Mouse (Mus musculus) lung, adult 2 months (tissue): Measurements from ENCODE around the gene Cdc45. TPM values are rescaled to one million over a fixed set of nuclear protein-coding genes. Genes with fewer than 3 reads are reported as not detected.
A peak's percentile ranks its signal among the peaks of the same experiment; 100 is the strongest.

Experiments used
- DNase-seq: peaks from one replicate; pipeline ENCODE4 v3.0.0; 2022
- H3K4me1 ChIP-seq: fragments of 200-500 bp; 2 replicates; pipeline ENCODE4 v1.6.1; 2011; ENCODE audit warnings: low read length; ENCODE audit not compliant: control insufficient read depth, insufficient read depth
- H3K4me3 ChIP-seq: fragments of 200-500 bp; replicated peaks from 2 replicates; pipeline ENCODE3; 2011; ENCODE audit warnings: low read depth, mild to moderate bottlenecking, control low read depth, low read length; ENCODE audit errors: extremely low read depth
- CTCF ChIP-seq: fragments of 200-500 bp; IDR thresholded peaks from 2 replicates; pipeline ENCODE4 v1.5.1; 2011; ENCODE audit warnings: mild to moderate bottlenecking, low read length, control low read depth; ENCODE audit not compliant: insufficient read depth
- POLR2A ChIP-seq: fragments of 200-500 bp; IDR thresholded peaks from 2 replicates; pipeline ENCODE4 v1.6.1; 2011; ENCODE audit warnings: low read depth, mild to moderate bottlenecking, control low read depth, low read length, borderline replicate concordance; ENCODE audit errors: extremely low read depth
- WGBS: fragments of 180-500 bp; shearing (Covaris S2); methylation state at CpG from one replicate; pipeline ENCODE4 v1.1.7; 2018; 5-methylcytosine and 5-hydroxymethylcytosine counted together
- polyA plus RNA-seq: library from polyadenylated mRNA; depleted of rRNA; stranded (reverse); fragments of >200 nt; gene quantifications from 2 replicates; pipeline ENCODE4 v1.2.3, GENCODE M21; 2012; rRNA removed

The Cdc45 gene
- polyA plus RNA-seq, 1 experiment, result 3.3 TPM

GRCm38 (mm10) chr16:18733100-18733956 is 78.5 kb downstream of the Cdc45 start:
- H3K4me1 ChIP-seq, result peaks cover 10% of the 10 kb centered on the region
- WGBS, result 33% methylated on average over 20 of the region's 20 CpGs
- no peak for TF ChIP-seq CTCF
- 0 out of 2 replicates have a peak, but pooled peaks have one; percentile 4 for TF ChIP-seq POLR2A
- H3K4me3 ChIP-seq, result no peak overlapping the region
- DNase-seq, result peak; percentile 33

GRCm38 (mm10) chr16:18730640-18731039 is 81.1 kb downstream of the Cdc45 start:
- Histone ChIP-seq H3K4me3 (no peak overlapping the region), H3K4me1 (peaks cover 10% of the 10 kb centered on the region)
- 36% methylated on average over 3 of the region's 3 CpGs for WGBS
- DNase-seq, result no peak
- TF ChIP-seq POLR2A, result no peak
- no peak for TF ChIP-seq CTCF

Other genes with a start within 250 kb of the Cdc45 start
- gene Tbx1, start 221.3 kb downstream of the Cdc45 start, polyA plus RNA-seq, result 32.5 and 38.4 TPM in 2 replicates
- gene Gp1bb, start 189.6 kb downstream of the Cdc45 start, polyA plus RNA-seq, result 9.7 and 15.5 TPM in 2 replicates
- gene Gm49601, start 185.6 kb downstream of the Cdc45 start, polyA plus RNA-seq, result 3.6 and 9.4 TPM in 2 replicates
- gene Sept5, start 182.0 kb downstream of the Cdc45 start, polyA plus RNA-seq, result 9.0 and 22.0 TPM in 2 replicates
- 753 and 874 TPM in 2 replicates for gene Cldn5, start 35.1 kb downstream of the Cdc45 start, polyA plus RNA-seq
- gene Ufd1, start 208 bp downstream of the Cdc45 start, polyA plus RNA-seq, result 23.1 and 39.3 TPM in 2 replicates
- 37.4 and 46.3 TPM in 2 replicates for gene 2510002D24Rik, start 24.6 kb upstream of the Cdc45 start, polyA plus RNA-seq
- 1.8 and 4.4 TPM in 2 replicates for gene Gm28539, start 24.6 kb upstream of the Cdc45 start, polyA plus RNA-seq
- gene Mrpl40, start 64.9 kb upstream of the Cdc45 start, polyA plus RNA-seq, result 6.1 and 10.4 TPM in 2 replicates
- 53.3 and 58.8 TPM in 2 replicates for gene Hira, start 65.0 kb upstream of the Cdc45 start, polyA plus RNA-seq